Mouse (Mus musculus) c-Kit-positive CD71-negative TER-119-negative erythroid progenitor cells, embryonic 14.5 days (primary cell): ENCODE results near the gene Lmx1b.
A peak's percentile ranks its signal among the peaks of the same experiment; 100 is the strongest.

Source experiments
- DNase-seq: peaks from one replicate; pipeline ENCODE4 v3.0.0-alpha.2; 2013; ENCODE audit warnings: low read depth

Lmx1b gene

DNA sequence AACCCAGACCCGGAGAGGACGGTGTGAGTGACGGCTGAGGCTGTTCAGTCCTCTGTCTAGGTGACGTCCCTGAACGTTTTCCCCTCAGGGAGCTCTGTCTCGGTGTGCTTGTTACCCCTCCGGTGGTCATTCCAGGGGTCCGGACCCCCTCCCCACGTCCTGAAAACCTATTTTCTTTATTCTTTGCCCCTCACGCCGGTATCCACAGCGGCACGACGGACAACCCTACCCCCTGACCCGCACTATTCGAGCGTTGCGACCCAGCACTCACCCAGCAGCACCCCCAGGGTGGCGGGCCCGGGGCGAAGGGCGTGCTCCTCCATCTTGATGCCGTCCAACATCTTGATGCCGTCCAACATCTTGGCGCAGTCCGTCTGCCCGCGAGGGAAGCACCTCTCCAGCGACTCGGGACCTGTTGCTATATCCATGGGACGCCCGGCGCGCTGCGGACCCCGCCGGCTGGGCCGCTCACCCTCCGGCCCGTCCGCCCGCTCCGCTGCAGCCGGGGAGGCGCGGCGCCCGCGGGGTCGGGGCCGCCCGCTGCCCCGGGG is at the start of gene Lmx1b:
TSS of gene Lmx1b (minus strand) at position 341 of the 551 bp plus-strand sequence.
- no peak for DNase-seq

GRCm38 (mm10) chr2:33689880-33690462 is 49.7 kb upstream of the Lmx1b start:
- DNase-seq, result peak; percentile 38

DNA sequence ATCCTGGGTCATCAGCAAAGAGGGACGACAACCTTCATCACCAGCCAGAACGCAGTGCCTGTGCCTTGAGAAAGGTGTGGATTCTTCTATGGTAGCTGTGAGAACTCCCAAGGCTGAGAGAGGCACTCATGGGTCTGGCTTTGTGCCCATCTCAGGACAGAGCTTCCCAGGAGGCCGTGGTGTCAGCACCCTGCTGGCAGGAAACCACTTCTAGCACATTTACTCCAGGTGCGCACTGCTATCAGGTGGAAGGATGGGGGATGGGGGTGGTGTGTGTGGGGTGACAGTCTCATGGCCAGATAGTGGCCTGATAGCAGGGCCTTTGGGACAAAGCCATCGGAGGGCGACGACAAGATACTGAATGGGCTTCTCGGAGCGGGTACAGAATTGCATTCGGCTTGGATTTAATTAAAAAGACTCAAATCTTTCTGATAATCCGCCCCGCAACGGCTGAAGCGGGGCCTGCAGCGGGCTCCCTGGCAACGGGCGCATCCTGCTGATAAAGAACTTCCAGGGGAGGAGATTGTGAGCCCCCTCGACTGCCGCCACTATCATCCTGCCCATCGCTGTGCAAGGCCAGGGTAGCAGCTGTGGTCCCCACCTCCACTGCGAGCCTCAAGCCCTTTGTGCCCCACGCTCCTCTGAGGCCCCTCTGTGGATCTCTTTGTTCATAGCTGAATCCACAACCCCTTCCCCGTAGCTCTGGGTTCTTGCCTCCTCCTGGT is 49.0 kb upstream of the Lmx1b start:
- DNase-seq, result no peak

DNA sequence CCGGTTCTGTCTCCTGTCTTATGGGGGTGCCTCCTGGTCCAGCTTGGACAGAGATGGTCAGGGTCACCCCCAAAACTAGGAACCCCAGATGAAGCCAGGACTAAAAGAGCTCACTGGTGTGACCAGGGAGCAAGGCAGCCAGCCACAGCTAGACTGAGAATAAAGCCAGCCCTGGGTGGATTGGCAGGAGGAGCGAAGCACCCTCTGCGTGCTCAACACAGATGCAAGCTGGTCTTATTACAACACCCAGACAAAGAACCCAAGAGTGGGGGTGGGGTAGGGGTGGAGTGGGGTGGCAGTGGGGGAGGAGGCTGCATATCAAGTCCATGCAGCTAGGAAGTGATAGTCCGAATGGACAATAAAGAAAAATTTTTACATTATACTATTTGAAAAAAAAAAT is 43.3 kb upstream of the Lmx1b start:
- DNase-seq, result no peak

DNA sequence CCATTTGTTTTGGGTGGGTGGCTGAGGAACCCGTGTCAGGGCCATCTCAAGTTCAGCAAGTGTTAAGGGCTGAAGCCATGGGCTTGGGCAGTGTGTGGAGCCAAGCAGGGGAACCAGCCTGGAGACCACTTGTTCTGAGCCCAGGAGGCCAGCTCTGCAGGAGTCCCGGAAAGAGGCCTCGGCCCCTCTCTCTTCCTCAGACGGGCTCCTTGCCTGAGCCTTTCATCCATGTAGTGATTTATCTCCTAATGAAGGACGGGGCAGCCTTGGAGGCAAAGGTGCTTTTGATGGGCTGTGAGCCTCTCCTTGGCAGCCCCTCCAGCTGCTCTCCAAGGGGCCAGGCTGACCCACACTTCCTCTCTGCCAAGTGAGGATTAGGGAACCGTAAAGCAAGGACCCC is 42.8 kb upstream of the Lmx1b start:
- no peak for DNase-seq

DNA sequence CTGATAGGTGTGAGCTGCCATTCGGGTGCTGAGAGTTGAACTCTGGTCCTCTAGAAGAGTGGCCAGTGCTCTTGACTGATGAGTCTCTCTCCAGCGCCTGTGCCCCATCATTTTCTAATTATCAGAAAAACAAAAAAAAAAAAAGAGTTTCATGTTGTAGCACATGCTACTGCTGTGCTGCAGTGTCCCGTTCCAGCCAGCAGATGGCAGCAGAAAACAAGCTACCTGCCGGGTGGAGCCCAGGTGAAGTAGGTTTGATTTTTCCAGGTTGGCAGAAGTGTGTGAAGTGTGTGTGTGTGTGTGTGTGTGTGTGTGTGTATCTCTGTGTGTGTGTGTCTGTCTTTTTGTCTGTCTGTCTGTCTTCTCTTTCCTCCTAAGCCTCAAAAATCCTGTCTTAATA is 41.9 kb upstream of the Lmx1b start:
- peak; percentile 16 for DNase-seq

DNA sequence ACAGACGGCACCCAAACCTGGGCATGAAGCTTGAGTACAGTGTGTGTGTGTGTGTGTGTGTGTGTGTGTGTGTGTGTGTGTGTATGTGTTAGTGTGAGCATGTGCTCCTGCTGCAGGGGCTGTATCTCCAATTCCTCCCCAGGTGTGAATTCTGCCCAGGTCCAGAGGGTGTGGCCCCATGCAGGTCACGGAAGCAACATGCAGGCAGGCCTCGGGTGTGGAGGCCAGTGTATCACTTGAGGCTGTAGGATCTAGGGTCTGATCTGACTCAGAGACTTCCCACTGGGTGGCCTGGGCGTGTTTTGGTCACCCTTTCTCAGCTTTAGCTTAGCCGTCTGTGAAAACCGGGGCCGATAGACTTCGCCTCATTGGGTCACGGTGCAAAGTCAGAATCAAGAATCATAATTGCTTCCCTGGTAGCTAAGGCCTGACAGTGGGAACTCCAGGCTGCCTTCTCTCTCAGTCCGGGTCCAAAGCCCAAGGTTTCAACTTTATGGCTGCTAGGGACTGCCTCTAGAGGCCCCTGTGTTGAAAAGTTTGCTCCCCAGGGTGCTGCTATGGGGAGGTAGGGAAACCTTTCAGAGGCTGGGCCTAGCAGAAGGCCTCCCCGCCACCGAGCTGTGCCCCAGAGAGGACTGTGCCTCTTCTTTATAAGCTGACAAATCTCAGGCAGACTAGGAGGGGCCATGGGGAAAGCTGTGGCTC is 38.8 kb upstream of the Lmx1b start:
- DNase-seq, result no peak

- no peak for DNase-seq
These were observed 32.6 kb upstream of the Lmx1b start for GRCm38 (mm10) chr2:33672701-33673472.

GRCm38 (mm10) chr2:33668741-33669140 is 28.4 kb upstream of the Lmx1b start:
- DNase-seq, result no peak

GRCm38 (mm10) chr2:33666388-33666945 is 26.2 kb upstream of the Lmx1b start:
- DNase-seq, result no peak

DNA sequence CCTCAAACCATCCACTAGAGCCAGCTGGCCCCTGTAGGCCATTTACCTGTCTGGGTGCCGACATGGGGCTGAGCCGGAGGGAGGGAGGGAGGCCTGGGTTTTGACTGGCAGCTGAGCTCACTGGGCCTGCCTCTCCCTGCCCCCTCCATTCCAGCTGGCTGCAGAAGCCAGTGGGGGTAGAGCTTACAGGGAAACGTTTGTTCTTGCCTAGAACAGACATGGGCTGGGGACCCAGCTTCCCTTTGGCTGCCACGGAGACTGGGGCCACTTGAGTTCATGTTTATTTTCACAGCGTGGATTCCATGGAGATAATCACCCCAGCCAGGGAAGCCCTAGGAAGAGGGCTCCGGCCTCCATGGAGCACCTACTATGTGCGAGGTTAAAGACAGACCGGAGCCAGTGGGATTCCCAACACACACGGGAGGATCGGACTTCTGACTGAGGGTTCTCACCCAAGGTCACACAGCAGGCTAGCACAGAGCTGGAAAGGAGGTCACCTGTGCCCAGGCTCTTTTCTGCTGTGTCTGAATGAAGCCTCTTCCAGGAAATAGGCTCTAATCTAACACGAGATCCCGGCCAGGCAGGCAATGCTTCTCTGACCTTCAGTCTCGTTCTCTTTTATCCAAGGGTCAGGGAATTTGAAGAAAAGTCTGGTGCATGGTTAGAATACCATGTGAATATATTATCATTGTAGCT is 25.2 kb upstream of the Lmx1b start:
- no peak for DNase-seq

DNA sequence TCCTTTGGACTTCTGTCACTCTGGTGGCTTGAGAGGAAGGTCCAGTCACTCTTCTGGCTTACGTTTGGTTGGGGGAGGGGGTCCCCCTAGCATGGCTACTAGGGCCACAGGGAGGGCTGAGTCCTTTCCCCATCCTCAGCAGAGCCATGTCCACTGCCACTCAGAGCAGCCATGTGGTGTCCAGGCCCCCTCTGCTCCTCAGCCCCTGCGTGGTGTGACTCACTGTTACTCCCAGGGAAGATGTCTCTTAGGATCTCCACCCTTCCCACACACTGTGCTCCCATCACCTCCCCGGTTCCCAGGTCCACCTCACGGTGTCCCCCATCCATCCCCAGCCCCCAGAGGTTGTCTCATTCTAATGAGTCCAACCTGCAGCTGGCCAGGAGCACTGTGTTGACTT is 24.4 kb upstream of the Lmx1b start:
- no peak for DNase-seq

DNA sequence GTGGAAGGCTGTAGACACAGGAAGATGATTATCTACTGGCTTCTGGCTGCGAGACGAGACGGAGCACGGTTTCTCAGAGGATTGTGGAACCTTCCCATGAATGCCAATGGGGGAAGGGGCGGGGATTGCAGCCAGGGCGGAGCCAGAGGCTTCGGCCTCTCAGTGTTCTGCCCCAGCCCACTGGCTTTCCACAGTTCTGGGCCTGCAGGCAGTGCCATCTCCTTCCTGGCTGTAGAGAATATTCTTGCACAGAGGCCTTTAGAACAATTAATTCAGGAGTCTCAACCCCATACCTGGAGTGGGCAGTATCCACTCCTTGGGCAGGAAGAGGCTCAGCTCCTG is 18.9 kb upstream of the Lmx1b start:
- no peak for DNase-seq

DNA sequence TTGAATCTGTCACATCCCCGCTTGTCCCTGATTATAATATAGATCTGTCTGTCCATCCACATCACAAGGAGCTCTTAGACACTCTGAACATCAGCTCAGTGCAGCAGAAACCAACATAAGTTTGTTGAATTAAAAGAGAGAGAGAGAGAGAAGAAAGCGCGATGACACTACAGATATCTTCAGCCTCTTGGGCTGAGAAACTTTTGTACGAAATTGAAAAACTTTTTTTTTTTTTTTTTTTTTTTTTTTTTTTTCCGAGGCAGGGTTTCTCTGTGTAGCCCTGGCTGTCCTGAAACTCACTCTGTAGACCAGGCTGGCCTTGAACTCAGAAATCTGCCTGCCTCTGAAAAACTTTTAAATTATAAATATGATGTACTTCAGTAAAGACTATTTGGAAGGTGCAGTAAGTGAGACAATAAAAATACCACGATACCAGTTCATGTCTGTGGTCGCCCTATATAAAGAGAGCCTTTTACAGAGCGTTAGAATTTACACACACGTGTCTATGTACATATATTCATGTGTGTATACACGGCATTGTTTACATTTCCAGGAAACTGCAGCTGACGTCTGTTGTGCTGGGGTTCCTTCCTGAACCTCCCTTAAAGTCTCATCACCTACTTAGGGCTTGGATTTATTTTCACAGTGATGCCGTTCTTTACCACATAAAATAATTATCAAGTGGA is 18.4 kb upstream of the Lmx1b start:
- no peak for DNase-seq

DNA sequence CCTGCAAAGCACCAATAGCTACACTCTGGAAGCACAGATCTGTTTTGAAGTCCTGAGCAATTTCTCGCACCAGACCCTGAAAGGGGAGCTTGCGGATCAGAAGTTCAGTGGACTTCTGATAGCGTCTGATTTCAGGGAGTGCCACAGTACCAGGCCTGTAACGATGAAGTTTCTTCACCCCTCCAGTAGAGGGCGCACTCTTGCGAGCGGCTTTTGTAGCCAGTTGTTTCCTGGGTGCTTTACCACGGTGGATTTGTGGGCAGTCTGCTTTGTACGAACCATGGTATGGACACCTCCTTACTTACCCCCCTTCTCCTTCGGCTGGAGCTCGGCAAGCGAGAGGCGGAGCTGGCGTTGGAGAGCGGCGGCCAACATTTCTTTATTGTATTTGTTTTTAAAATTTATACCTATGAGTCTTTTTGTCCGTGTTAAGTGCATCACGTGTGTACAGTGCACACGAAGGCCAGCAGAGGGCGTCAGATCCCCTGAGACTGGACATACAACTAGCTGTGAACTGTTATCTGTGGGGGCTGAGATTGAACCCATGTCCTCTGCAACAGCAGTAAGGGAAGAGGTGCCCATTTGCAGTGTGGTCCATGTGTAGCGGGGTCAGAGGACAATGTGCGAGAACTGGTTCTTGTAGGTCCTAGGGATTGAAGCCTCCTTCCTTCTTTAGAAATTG is 12.3 kb upstream of the Lmx1b start:
- DNase-seq, result no peak

DNA sequence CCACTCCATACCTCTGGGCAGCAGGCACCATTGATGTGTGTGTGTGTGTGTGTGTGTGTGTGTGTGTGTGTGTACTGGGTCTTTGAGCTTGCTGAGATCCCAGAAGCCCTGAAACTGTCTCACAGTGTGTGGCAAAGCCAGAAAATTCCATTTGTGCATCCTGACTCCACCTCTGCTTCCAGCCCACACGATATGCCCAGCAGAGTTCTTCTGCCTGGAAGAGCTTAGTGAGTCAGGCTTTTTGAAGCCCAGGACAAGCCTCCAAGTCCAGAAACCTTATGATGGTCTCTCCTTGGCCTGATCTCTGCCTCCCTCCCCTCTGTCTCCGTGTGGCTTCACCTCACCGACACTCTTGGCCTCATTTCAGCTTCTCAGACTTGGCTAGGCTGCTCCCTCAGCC is 9.1 kb upstream of the Lmx1b start:
- DNase-seq, result no peak

DNA sequence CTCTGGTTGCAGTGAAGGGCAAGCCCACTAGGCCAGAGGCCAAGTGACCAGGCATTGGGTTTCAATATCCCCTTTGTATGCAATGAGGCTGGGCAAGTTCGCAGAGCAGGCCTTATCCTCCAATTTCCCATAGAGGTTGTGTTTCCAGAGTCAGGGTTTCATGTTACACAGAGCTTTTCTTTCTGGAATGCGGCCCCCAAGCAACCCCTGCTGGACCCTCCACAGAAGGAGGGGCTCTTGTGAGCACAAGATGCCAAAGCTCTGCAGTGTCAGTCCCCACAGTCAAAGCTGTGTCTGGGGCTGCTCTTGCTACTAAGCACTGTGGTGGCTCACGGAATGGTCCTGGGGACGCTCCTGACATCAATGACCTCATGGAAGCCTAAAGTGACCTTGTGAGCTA is 8.6 kb upstream of the Lmx1b start:
- no peak for DNase-seq

- DNase-seq, result no peak
These were observed 5.9 kb upstream of the Lmx1b start for GRCm38 (mm10) chr2:33646283-33646550.

DNA sequence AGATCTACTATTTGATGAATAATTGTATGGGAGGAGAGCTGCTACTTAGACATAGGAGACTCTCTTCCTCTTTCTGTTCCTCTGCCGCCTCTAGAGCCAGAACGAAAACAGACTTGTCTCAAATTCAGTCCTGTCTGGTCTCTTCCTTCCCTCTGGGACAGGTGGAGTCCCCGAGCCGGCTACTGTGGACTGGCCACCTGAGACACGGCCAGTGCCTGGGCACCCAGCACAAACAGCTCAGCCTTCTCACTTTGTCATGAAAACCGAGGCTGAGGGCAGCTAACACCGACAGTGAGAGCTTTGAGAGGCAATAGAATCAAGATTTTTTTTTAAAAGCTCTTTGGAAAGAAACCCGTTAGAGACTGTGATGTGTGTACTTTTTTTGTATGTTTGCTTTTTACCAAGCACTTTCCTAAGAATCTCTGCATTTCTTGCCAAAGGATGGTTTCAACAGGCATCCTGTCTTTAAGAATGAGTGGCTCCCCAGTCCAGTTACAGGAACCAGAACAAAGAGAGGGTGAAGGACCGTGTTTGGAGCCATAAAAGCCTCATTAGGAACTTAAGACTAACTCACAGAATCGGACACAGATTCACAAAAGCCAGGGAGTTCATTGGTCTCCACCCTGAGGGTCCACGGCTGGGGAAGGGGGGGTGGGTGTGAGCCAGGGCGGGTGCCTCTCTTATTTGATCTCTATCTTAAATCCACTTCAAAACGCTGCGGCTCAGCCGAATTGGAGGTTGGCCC is 5.4 kb upstream of the Lmx1b start:
- DNase-seq, result no peak
